Mouse (Mus musculus): ENCODE data around the gene March4. TPM values are rescaled to one million over a fixed set of nuclear protein-coding genes. Genes with fewer than 3 reads are reported as not detected.

The March4 gene
- polyA plus RNA-seq, 1 experiment from 2014 or later: 0.57 TPM

DNA sequence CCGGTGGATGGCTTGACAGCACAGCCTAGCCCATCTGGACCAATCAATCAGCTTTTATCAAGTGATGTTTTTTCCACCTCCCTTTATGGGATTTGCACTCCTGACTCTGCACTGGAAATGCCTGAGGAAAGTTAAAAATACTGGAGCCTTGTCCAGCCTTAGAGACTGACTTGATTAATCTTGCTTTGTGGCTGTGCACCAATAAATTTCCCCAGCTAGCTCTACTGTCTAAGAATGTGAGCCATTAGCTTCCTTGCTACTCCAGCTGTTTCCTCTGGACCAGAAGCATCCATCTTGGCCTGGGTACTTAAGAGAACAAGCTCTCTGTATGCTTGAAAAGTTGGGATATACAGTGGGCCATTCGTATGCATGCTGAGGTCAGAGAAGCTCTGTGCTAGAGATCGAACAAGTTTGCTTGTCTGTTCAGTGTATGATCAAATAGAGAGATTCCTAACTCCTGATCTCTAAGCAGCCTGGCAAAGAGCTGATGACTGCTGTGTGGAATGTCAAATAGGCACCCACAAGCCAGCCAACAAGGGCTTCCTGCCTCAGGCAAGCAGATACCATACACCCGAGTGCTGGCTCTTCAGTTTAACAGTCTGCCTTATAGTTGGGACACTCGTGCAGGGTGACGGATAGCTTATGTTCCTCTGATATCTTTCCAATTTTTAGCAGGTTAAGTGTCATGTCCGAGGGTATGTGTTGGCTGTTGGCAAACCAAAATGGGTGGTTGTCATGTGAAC is 25.8 kb downstream of the March4 start:
- Histone ChIP-seq H3K4me1 (0 out of 2 replicates have a peak, but pooled peaks cover 2% of the 10 kb centered on the region), H3K9ac (no peak overlapping the region), H3K4me2 (no peak overlapping the region), H3K27ac (no peak overlapping the region), H3K36me3 (replicated peaks) (no peaks in the 10 kb centered on the region), H3K9me3 (no peaks in the 10 kb centered on the region), H3K27me3 (no peaks in the 10 kb centered on the region), H3K4me3 (replicated peaks) (no peak overlapping the region)
- no peak for ATAC-seq (ENCODE audit: low FRiP score)
- 86% methylated on average over 7 of the region's 7 CpGs for WGBS

DNA sequence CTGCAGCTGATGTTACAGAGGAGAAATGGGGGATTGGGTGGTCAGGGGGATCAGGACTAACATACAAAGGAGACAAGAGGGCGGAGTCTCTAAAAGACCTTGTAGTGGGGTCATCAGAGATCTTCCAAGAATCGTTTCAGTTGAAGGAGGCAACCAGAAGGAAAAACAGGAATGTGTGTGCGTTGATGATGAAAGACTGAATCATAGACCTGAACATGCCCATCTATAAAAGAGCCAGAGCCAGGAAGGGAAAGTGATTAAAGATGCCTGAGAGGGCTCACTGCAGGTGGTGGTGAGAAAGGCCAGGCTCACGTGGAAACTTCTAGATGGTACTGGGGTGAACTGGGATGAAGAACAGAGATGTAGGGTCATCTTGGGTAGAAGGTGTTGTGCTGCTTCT is 27.2 kb downstream of the March4 start:
- Histone ChIP-seq H3K4me1 (0 out of 2 replicates have a peak, but pooled peaks cover 2% of the 10 kb centered on the region), H3K9me3 (no peaks in the 10 kb centered on the region), H3K27ac (no peak overlapping the region), H3K9ac (no peak overlapping the region), H3K4me2 (no peak overlapping the region), H3K36me3 (replicated peaks) (no peaks in the 10 kb centered on the region), H3K27me3 (no peaks in the 10 kb centered on the region), H3K4me3 (replicated peaks) (no peak overlapping the region)
- 81% methylated on average over 4 of the region's 4 CpGs for whole genome bisulfite sequencing
- no peak for ATAC-seq (ENCODE audit: low FRiP score)

DNA sequence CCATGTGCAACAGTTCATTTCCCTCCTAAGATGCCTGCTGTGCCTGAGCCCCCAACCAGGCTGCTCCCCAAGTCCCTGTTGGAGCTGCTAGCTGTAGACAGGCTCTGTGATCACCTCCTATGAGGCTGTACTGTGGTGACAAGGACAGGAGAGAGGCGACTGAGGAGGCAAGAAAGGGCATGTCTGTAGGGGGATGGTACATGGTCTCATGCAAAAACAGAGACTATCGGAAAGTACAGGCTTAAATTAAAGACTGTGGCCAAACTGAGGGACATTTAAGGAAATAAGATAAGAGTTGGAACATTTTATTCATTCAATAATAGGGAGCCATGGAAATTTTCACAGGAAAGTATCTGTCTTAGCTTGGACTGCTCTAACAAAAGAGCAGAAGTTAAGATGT is 29.1 kb downstream of the March4 start:
- Histone ChIP-seq H3K27ac (no peak overlapping the region), H3K4me1 (0 out of 2 replicates have a peak, but pooled peaks cover 2% of the 10 kb centered on the region), H3K9ac (no peak overlapping the region), H3K9me3 (no peaks in the 10 kb centered on the region), H3K4me3 (replicated peaks) (no peak overlapping the region), H3K4me2 (no peak overlapping the region), H3K36me3 (replicated peaks) (no peaks in the 10 kb centered on the region), H3K27me3 (no peaks in the 10 kb centered on the region)
- no peak for ATAC-seq (ENCODE audit: low FRiP score)
- WGBS: 74% methylated on average over 2 of the region's 2 CpGs

DNA sequence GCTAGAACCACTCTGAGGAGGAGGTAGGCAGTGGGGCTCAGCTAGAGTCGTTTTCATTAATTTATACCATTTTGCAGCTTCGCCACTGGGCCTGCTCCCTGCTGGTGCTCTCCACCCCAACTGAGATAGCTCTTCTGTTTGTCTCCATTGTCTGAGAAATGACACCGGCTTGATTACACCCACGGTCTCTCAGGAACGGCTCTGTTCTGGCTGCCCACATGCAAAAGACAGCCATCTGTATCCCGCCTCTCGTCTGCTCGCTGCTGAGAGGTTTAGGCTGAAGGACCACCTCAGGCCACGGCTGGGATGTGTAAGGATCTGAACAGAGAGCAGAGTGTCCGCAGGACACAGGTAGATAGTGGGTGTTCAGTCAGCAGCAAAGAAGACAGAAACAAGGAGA is 30.5 kb downstream of the March4 start:
- Histone ChIP-seq H3K27me3 (no peaks in the 10 kb centered on the region), H3K9me3 (no peaks in the 10 kb centered on the region), H3K36me3 (replicated peaks) (no peaks in the 10 kb centered on the region), H3K27ac (0 out of 2 replicates have a peak overlapping the region, but pooled peaks have one; percentile 19), H3K4me1 (0 out of 2 replicates have a peak, but pooled peaks cover 2% of the 10 kb centered on the region), H3K4me3 (replicated peaks) (no peak overlapping the region), H3K9ac (no peak overlapping the region), H3K4me2 (no peak overlapping the region)
- WGBS: 56% methylated on average over 10 of the region's 10 CpGs
- ATAC-seq (ENCODE audit: low FRiP score): no peak

DNA sequence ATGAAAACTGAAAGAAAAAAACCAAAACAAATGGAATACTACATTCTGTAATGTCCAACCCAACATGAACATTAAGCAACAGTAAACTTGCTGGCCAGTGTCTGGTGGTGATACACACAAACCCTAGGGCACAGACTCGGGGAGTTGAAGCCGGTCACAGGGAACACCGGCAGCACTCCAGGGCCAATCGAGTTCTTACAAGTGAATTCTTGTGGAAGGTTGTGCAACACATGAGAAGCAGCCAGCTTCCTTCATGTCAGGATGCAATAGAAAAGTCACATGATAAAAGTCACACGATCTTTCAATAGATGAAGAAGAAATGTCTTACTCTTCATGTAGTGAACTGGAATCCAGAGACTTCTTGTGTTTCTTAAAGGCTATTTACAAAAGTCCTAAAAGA is 39.1 kb downstream of the March4 start:
- no peak overlapping the region for H3K4me3 ChIP-seq (replicated peaks)
- H3K4me2 ChIP-seq: no peak overlapping the region
- H3K9me3 ChIP-seq: no peaks in the 10 kb centered on the region
- no peak overlapping the region for H3K9ac ChIP-seq
- ATAC-seq (ENCODE audit: low FRiP score): no peak
- no peaks in the 10 kb centered on the region for H3K27me3 ChIP-seq
- no peaks in the 10 kb centered on the region for H3K4me1 ChIP-seq
- 92% methylated on average over 5 of the region's 5 CpGs for whole genome bisulfite sequencing
- H3K36me3 ChIP-seq (replicated peaks): no peaks in the 10 kb centered on the region
- no peak overlapping the region for H3K27ac ChIP-seq

DNA sequence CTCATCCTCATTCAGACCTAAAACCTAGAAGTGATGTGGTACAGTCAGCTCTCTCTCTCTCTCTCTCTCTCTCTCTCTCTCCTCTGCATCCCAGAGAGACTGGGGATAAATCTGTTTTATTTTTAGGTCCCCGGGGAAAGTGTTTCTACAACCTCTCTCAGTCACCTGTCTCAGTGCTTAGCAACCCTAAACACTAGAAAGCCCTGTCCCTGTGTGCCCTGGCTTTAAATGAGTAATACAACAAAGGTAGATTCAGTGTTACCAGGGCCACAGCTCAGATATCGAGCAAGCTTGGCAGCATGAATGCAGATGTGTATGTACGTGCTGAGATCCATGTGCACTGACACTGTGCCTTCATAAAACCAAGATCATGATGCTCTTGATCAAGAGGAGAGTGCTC is 43.3 kb downstream of the March4 start:
- Histone ChIP-seq H3K4me3 (replicated peaks) (no peak overlapping the region), H3K4me1 (peaks cover 13% of the 10 kb centered on the region), H3K27ac (no peak overlapping the region), H3K4me2 (no peak overlapping the region), H3K27me3 (no peaks in the 10 kb centered on the region), H3K9me3 (no peaks in the 10 kb centered on the region), H3K36me3 (replicated peaks) (no peaks in the 10 kb centered on the region), H3K9ac (no peak overlapping the region)
- WGBS: 89% methylated on average over 3 of the region's 3 CpGs
- no peak for ATAC-seq (ENCODE audit: low FRiP score)

DNA sequence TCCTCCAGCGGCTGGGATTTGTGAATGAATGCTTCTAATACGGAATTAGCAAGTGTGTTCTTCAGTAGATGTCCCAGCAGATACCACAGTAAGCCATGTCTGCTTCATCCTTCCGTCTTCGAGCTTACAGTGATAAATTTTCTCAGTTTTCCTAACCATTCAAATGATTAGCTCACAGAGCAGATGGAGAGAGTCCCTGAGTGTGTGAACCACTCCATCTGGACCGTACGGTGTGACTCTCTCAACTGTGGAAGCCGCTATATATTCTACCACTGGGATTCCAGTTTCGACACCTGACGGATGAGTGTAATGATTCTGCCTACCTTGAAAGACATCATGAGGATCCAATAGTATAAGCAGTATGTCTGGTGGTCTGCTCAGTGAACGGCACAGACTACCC is 44.1 kb downstream of the March4 start:
- Histone ChIP-seq H3K27me3 (no peaks in the 10 kb centered on the region), H3K27ac (no peak overlapping the region), H3K36me3 (replicated peaks) (no peaks in the 10 kb centered on the region), H3K4me2 (no peak overlapping the region), H3K4me1 (peaks cover 13% of the 10 kb centered on the region), H3K9me3 (no peaks in the 10 kb centered on the region), H3K4me3 (replicated peaks) (no peak overlapping the region), H3K9ac (no peak overlapping the region)
- 92% methylated on average over 10 of the region's 10 CpGs for WGBS
- no peak for ATAC-seq (ENCODE audit: low FRiP score)

DNA sequence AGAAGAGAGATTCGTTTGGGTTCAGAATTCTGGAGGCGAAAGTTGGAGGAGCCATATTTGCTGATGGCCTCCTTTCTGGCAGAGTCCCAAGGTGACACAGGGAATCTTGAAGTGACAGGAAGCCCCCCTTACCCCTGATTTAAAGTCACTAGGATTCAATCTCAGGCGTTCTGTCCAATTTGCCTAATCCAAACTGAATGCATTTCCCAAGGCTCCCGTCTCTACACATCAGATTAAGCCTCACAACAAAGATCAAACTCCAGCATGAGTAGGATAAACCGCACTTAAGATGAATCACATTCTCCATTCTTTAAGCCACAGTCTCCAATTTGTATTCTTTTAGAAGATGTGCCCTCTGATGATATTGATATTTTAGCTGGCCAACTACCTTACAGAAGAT is 45.4 kb downstream of the March4 start:
- H3K36me3 ChIP-seq (replicated peaks): no peaks in the 10 kb centered on the region
- WGBS: 43% methylated on average over 5 of the region's 5 CpGs
- ATAC-seq (ENCODE audit: low FRiP score): no peak
- no peaks in the 10 kb centered on the region for H3K9me3 ChIP-seq
- H3K9ac ChIP-seq: no peak overlapping the region
- peaks cover 13% of the 10 kb centered on the region for H3K4me1 ChIP-seq
- no peaks in the 10 kb centered on the region for H3K27me3 ChIP-seq
- no peak overlapping the region for H3K27ac ChIP-seq
- no peak overlapping the region for H3K4me3 ChIP-seq (replicated peaks)
- H3K4me2 ChIP-seq: no peak overlapping the region

DNA sequence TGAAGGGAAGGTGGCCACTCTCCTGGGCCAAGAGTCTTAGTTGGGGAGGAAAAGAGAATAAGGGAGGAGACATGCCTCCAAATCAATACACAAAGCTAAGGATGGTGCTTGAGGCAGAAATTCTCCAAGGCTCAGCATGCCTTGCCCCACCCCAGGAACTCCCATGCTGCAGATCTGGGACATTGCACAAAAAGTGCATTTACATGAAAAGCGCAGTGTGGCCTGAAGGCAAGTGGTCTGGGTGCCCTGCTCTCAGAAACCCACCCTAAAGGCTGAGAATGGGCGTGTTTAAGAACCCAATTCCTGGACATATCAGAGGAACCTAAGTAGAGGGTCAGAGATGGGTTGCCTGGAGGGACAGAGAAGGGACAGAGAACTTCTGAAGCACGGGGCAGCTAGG is 45.9 kb downstream of the March4 start:
- Histone ChIP-seq H3K9me3 (no peaks in the 10 kb centered on the region), H3K36me3 (replicated peaks) (no peaks in the 10 kb centered on the region), H3K27me3 (no peaks in the 10 kb centered on the region), H3K27ac (0 out of 2 replicates have a peak overlapping the region, but pooled peaks have one; percentile 25), H3K9ac (no peak overlapping the region), H3K4me3 (replicated peaks) (no peak overlapping the region), H3K4me1 (peaks cover 13% of the 10 kb centered on the region), H3K4me2 (no peak overlapping the region)
- no peak for ATAC-seq (ENCODE audit: low FRiP score)
- WGBS: 63% methylated on average over 3 of the region's 3 CpGs

DNA sequence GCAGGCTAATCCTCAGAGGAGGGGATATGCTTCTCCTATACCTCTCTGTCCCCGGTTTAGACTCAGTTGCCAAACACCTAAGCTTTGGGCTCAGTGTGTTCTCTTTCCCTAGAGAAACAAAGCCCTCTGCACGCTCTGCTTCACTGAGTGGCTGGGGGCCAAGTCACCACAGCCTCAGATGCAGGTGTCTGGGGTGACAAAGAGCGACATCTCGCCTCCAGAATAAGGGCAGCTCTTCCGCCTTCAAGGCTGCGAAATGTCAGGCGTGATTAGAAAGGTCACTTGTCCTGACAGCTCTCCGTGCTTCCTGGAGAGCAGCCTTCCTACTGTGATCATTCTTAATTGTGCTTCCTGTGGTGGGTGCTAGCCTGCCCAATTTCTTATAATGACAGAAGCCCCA is 46.5 kb downstream of the March4 start:
- H3K4me1 ChIP-seq: peaks cover 13% of the 10 kb centered on the region
- H3K27me3 ChIP-seq: no peaks in the 10 kb centered on the region
- no peak overlapping the region for H3K9ac ChIP-seq
- 0 out of 2 replicates have a peak, but pooled peaks have one; percentile 27 for ATAC-seq (ENCODE audit: low FRiP score)
- no peak overlapping the region for H3K4me3 ChIP-seq (replicated peaks)
- 0 out of 2 replicates have a peak overlapping the region, but pooled peaks have one; percentile 25 for H3K27ac ChIP-seq
- no peaks in the 10 kb centered on the region for H3K9me3 ChIP-seq
- 7% methylated on average over 8 of the region's 8 CpGs for WGBS
- peak overlapping the region; percentile 22; the same call in 1 of the 2 replicates for H3K4me2 ChIP-seq
- no peaks in the 10 kb centered on the region for H3K36me3 ChIP-seq (replicated peaks)

DNA sequence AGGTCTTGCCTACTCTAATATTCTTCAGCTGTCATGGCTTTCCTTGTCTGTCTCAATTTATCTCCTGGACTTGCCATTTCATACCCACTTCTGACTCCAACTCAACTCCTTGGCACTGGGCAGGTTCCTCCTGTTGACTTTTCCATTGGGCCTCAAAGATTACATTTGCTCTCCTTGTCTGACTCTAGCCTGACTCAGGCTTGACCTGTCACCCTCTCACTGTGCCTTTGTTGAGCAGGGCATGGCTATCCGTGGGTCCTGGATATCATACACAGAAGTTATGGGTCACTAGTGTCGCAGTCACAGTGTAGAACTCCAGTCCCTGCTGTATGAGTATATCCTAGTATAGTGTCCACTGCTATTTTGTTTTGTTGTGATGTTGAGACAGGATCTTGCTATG is 60.1 kb downstream of the March4 start:
- Histone ChIP-seq H3K9ac (no peak overlapping the region), H3K36me3 (replicated peaks) (no peaks in the 10 kb centered on the region), H3K4me2 (no peak overlapping the region), H3K4me1 (no peaks in the 10 kb centered on the region), H3K27me3 (no peaks in the 10 kb centered on the region), H3K27ac (no peak overlapping the region), H3K4me3 (replicated peaks) (no peak overlapping the region), H3K9me3 (no peaks in the 10 kb centered on the region)
- no peak for ATAC-seq (ENCODE audit: low FRiP score)
- 85% methylated on average over 2 of the region's 2 CpGs for WGBS

DNA sequence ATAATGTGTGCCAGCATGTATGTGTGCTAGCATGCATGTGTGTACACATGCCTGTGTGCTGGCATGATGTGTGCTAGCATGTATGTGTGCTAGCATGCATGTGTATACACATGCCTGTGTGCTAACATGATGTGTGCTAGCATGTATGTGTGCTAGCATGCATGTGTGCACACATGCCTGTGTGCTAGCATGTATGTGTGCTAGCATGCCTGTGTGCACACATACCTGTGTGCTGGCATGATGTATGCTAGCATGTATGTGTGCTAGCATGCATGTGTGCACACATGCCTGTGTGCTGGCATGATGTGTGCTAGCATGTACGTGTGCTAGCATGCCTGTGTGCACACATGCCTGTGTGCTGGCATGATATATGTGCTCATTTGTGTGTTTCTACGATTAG is 67.7 kb downstream of the March4 start:
- Histone ChIP-seq H3K9me3 (0 out of 2 replicates have a peak, but pooled peaks cover 2% of the 10 kb centered on the region), H3K36me3 (replicated peaks) (no peaks in the 10 kb centered on the region), H3K27ac (no peak overlapping the region), H3K4me1 (no peaks in the 10 kb centered on the region), H3K4me3 (replicated peaks) (no peak overlapping the region), H3K9ac (no peak overlapping the region), H3K4me2 (no peak overlapping the region), H3K27me3 (no peaks in the 10 kb centered on the region)
- WGBS: 92% methylated on average over 2 of the region's 2 CpGs
- ATAC-seq (ENCODE audit: low FRiP score): no peak

DNA sequence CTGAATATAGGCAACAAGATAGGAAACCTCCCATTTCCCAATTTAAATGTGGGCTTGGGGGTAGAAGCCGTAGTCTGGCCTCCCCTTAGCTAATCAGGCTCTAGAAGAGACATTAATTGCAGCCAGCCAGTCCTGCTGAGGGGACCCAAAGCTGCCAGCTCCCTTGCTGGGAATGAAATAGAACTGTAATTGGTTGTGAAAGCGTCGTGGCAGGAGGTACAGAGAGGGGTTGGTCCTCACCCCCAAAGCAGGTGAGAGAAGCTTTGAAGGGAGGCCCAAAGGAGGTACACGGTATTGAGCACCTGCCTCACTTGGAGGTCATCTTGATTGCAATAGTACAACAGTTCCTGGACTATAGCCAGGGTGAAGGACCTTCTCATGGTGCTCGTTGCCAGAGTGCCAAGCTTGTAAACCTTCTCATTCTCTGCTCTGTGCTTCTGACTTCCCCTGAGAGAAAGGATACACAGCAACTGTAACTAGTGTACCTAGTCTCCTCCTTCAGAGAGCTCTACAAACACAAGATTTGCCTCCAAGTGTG is 68.2 kb downstream of the March4 start:
- no peak overlapping the region for H3K27ac ChIP-seq
- 44% methylated on average over 5 of the region's 5 CpGs for WGBS
- H3K27me3 ChIP-seq: no peaks in the 10 kb centered on the region
- no peak for ATAC-seq (ENCODE audit: low FRiP score)
- 0 out of 2 replicates have a peak, but pooled peaks cover 2% of the 10 kb centered on the region for H3K9me3 ChIP-seq
- no peak overlapping the region for H3K4me2 ChIP-seq
- no peaks in the 10 kb centered on the region for H3K36me3 ChIP-seq (replicated peaks)
- no peaks in the 10 kb centered on the region for H3K4me1 ChIP-seq
- H3K9ac ChIP-seq: no peak overlapping the region
- no peak overlapping the region for H3K4me3 ChIP-seq (replicated peaks)
